Mouse (Mus musculus): ENCODE data around the gene Gapdh. TPM values are rescaled to one million over a fixed set of nuclear protein-coding genes. Genes with fewer than 3 reads are reported as not detected.
A peak's percentile ranks its signal among the peaks of the same experiment; 100 is the strongest.

The Gapdh gene
- total and polyA plus RNA-seq, 2 experiments from 2014 or later: 1,919 to 2,736 TPM

GRCm38 (mm10) chr6:125153682-125154081 is 12.6 kb downstream of the Gapdh start:
- 93% methylated on average over 4 of the region's 4 CpGs for WGBS
- Histone ChIP-seq H3K9ac (replicated peaks; ENCODE audit: low read length) (no peak overlapping the region), H3K36me3 (ENCODE audit: insufficient read depth, low read length) (peaks cover 22% of the 10 kb centered on the region; the same call in 1 of the 2 replicates), H3K4me1 (ENCODE audit: insufficient read depth, low read length) (peaks cover 10% of the 10 kb centered on the region; the same call in 1 of the 2 replicates), H3K4me2 (ENCODE audit: low read depth, low read length) (no peak overlapping the region), H3K27ac (no peak overlapping the region), H3K27me3 (ENCODE audit: insufficient read depth, low read length) (no peaks in the 10 kb centered on the region), H3K4me3 (ENCODE audit: low read length) (no peak overlapping the region), H3K9me3 (ENCODE audit: low read length) (no peaks in the 10 kb centered on the region)
- ATAC-seq: no peak
- no peak for TF ChIP-seq CTCF (IDR thresholded peaks at IDR 0.05; ENCODE audit: low read depth)
- no peak for DNase-seq (ENCODE audit: low spot score)

- Histone ChIP-seq H3K27ac (no peak overlapping the region), H3K9me3 (ENCODE audit: low read length) (no peaks in the 10 kb centered on the region), H3K9ac (replicated peaks; ENCODE audit: low read length) (no peak overlapping the region), H3K4me3 (ENCODE audit: low read length) (no peak overlapping the region), H3K36me3 (ENCODE audit: insufficient read depth, low read length) (peaks cover 22% of the 10 kb centered on the region; the same call in 1 of the 2 replicates), H3K4me2 (ENCODE audit: low read depth, low read length) (no peak overlapping the region), H3K27me3 (ENCODE audit: insufficient read depth, low read length) (no peaks in the 10 kb centered on the region), H3K4me1 (ENCODE audit: insufficient read depth, low read length) (peaks cover 17% of the 10 kb centered on the region)
- no peak for DNase-seq (ENCODE audit: low spot score)
- ATAC-seq: no peak
- WGBS: 82% methylated on average over 5 of the region's 5 CpGs
- TF ChIP-seq CTCF (IDR thresholded peaks at IDR 0.05; ENCODE audit: low read depth): no peak
These were observed 13.3 kb downstream of the Gapdh start for GRCm38 (mm10) chr6:125153018-125153389.

- ATAC-seq: no peak
- Histone ChIP-seq H3K4me3 (ENCODE audit: low read length) (no peak overlapping the region), H3K27ac (no peak overlapping the region), H3K9ac (replicated peaks; ENCODE audit: low read length) (no peak overlapping the region), H3K4me2 (ENCODE audit: low read depth, low read length) (no peak overlapping the region), H3K27me3 (ENCODE audit: insufficient read depth, low read length) (no peaks in the 10 kb centered on the region), H3K9me3 (ENCODE audit: low read length) (no peaks in the 10 kb centered on the region), H3K36me3 (ENCODE audit: insufficient read depth, low read length) (peaks cover 22% of the 10 kb centered on the region; the same call in 1 of the 2 replicates), H3K4me1 (ENCODE audit: insufficient read depth, low read length) (peaks cover 21% of the 10 kb centered on the region)
- no peak for TF ChIP-seq CTCF (IDR thresholded peaks at IDR 0.05; ENCODE audit: low read depth)
- no peak for DNase-seq (ENCODE audit: low spot score)
- WGBS: 83% methylated on average over 22 of the region's 22 CpGs
These were observed 13.9 kb downstream of the Gapdh start for GRCm38 (mm10) chr6:125152212-125153017.

- Histone ChIP-seq H3K9ac (replicated peaks; ENCODE audit: low read length) (no peak overlapping the region; the same call in 1 of the 2 replicates), H3K4me2 (ENCODE audit: low read depth, low read length) (peak overlapping the region; percentile 16; the same call in 1 of the 2 replicates), H3K36me3 (ENCODE audit: insufficient read depth, low read length) (peaks cover 22% of the 10 kb centered on the region; the same call in 1 of the 2 replicates), H3K4me3 (ENCODE audit: low read length) (no peak overlapping the region), H3K4me1 (ENCODE audit: insufficient read depth, low read length) (peaks cover 37% of the 10 kb centered on the region), H3K27me3 (ENCODE audit: insufficient read depth, low read length) (no peaks in the 10 kb centered on the region), H3K9me3 (ENCODE audit: low read length) (no peaks in the 10 kb centered on the region), H3K27ac (peak overlapping the region; percentile 77; the same call in 1 of the 2 replicates)
- WGBS: 50% methylated on average over 7 of the region's 7 CpGs
- ATAC-seq (no peak), DNase-seq (ENCODE audit: low spot score) (no peak)
- no peak for TF ChIP-seq CTCF (IDR thresholded peaks at IDR 0.05; ENCODE audit: low read depth)
These were observed 16.7 kb downstream of the Gapdh start for GRCm38 (mm10) chr6:125149569-125149950.

- no peak overlapping the region; the same call in 1 of the 2 replicates for H3K9ac ChIP-seq (replicated peaks; ENCODE audit: low read length)
- 57% methylated on average over 16 of the region's 16 CpGs for WGBS
- peak overlapping the region; percentile 77 for H3K27ac ChIP-seq
- H3K27me3 ChIP-seq (ENCODE audit: insufficient read depth, low read length): no peaks in the 10 kb centered on the region
- no peak for TF ChIP-seq CTCF (IDR thresholded peaks at IDR 0.05; ENCODE audit: low read depth)
- DNase-seq (ENCODE audit: low spot score) (peak; percentile 65), ATAC-seq (peak; percentile 15; the same call in 1 of the 2 replicates)
- H3K9me3 ChIP-seq (ENCODE audit: low read length): no peaks in the 10 kb centered on the region
- peaks cover 21% of the 10 kb centered on the region; the same call in 1 of the 2 replicates for H3K36me3 ChIP-seq (ENCODE audit: insufficient read depth, low read length)
- H3K4me2 ChIP-seq (ENCODE audit: low read depth, low read length): peak overlapping the region; percentile 90; the same call in 1 of the 2 replicates
- no peak overlapping the region for H3K4me3 ChIP-seq (ENCODE audit: low read length)
- peaks cover 37% of the 10 kb centered on the region for H3K4me1 ChIP-seq (ENCODE audit: insufficient read depth, low read length)
These were observed 17.2 kb downstream of the Gapdh start for GRCm38 (mm10) chr6:125148926-125149568.

- WGBS: 55% methylated on average over 18 of the region's 18 CpGs
- Histone ChIP-seq H3K4me2 (ENCODE audit: low read depth, low read length) (peak overlapping the region; percentile 90), H3K27ac (peak overlapping the region; percentile 77)
These were observed 17.9 kb downstream of the Gapdh start for GRCm38 (mm10) chr6:125148251-125148925.

More at GRCm38 (mm10) chr6:125148251-125148925, 17.9 kb downstream of the Gapdh start:
- Histone ChIP-seq H3K4me1 (ENCODE audit: insufficient read depth, low read length) (peaks cover 37% of the 10 kb centered on the region), H3K9me3 (ENCODE audit: low read length) (no peaks in the 10 kb centered on the region), H3K36me3 (ENCODE audit: insufficient read depth, low read length) (peaks cover 14% of the 10 kb centered on the region; the same call in 1 of the 2 replicates), H3K9ac (replicated peaks; ENCODE audit: low read length) (peak overlapping the region; percentile 35; the same call in 1 of the 2 replicates), H3K27me3 (ENCODE audit: insufficient read depth, low read length) (no peaks in the 10 kb centered on the region), H3K4me3 (ENCODE audit: low read length) (peak overlapping the region; percentile 10; the same call in 1 of the 2 replicates)
- DNase-seq (ENCODE audit: low spot score): no peak
- ATAC-seq: no peak
- TF ChIP-seq CTCF (IDR thresholded peaks at IDR 0.05; ENCODE audit: low read depth): no peak

All from hindbrain, postnatal 0 days (tissue).